Mouse (Mus musculus) gonadal fat pad, adult 2 months (tissue): ENCODE results near the gene Gm45716. TPM values are rescaled to one million over a fixed set of nuclear protein-coding genes. Genes with fewer than 3 reads are reported as not detected.

Source experiments
- DNase-seq: peaks from one replicate; pipeline ENCODE4 v3.0.0-alpha.2; 2012; ENCODE audit warnings: low read depth
- polyA plus RNA-seq: library from polyadenylated mRNA; depleted of rRNA; stranded (reverse); fragments of >200 nt; gene quantifications from 2 replicates; pipeline ENCODE4 v1.2.3, GENCODE M21; 2012

The Gm45716 gene
- polyA plus RNA-seq, 1 experiment = 30.7 TPM

DNA sequence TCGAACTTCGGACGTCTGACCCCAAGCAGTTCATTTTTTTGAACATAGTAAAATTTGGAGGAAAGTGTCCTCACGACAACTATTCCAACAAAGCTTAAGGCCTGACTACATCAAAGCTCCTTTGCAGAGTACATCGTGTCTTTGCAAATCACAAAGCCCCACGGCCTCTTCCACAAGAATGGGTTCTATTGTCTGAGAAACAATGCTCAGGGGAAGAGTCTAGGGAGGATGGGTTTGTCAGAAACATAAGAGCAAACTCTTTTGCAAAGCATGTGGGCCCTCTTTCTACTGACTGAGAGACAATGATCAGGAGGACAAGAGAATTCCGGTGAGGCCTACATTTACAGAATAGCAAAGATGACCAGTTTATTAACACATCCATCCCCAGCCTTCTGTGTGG is 26.8 kb downstream of the Gm45716 start:
- no peak for DNase-seq

DNA sequence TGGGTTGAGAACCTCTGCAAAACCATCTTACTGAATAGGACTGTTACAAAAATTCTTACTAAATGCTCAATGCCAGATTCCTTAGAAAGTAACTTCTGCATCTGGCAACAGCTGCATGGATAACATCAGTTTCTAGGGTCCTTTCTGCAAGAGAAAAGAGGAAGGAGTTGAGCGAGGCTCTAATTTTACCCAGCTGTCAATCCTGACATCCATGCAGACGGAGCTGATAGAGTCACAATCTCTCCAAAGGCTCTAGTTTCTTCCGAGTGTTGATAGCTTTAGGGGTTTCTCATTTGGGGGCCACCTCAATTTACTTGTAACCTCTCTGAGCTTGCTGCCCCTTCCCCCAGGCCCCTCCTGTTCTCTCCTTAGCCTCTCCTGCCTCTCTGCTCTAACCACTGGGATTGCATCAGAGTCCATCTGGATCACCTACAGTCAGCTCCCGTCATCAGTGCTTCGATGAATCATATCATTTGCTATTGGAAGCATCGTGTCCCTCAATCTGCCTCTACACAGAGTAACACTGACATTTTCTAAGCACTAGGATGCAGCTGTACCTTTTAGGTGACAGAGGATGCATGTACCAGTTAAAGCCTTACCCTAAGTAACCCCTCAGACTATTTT is 32.7 kb downstream of the Gm45716 start:
- no peak for DNase-seq

DNA sequence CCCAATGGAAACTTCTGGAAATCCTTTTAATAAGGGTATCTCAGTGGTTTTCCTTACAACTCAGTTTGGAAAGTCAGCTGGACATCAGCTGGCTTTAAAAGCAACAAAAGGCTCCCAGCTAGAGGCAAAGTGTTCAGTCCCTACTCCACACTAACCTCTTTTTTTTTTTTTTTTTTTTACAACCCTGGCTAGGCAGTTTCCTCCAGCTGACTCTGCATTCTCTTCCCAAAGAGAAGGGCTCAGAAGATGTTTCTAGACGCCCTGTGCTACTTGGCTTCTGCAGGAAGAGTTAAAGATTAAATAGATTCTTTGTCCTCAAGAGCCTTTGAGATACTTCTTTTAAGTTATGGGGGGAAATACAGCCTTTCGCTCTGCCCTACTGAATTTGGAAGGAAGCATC is 33.3 kb downstream of the Gm45716 start:
- DNase-seq = no peak

DNA sequence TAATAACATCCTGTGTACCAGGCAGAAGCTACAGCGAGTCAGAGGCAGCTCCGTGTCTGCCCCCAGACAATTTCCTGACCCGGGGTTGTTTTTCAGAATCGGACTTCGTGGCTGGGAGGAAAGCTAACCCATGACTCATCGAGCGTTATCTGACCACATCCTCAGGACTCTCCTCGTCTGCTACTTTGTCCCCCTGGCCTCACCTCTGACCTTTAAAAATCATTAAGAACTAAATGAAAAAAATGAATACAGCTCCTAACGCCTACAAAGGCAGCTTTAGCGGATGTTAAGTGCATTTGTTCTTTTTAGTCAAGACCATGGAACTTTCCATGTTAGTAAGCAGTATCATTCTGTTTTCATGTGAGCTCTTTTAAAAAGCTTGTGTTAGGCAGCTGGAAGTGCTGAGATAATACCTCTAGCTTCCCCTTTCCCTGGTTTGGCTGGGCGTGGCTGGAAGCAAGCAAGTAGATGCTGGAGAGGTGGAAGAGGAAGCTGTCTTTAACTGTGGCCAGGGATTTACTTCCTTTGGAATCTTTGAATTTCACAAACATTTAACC is 37.5 kb downstream of the Gm45716 start:
- no peak for DNase-seq

DNA sequence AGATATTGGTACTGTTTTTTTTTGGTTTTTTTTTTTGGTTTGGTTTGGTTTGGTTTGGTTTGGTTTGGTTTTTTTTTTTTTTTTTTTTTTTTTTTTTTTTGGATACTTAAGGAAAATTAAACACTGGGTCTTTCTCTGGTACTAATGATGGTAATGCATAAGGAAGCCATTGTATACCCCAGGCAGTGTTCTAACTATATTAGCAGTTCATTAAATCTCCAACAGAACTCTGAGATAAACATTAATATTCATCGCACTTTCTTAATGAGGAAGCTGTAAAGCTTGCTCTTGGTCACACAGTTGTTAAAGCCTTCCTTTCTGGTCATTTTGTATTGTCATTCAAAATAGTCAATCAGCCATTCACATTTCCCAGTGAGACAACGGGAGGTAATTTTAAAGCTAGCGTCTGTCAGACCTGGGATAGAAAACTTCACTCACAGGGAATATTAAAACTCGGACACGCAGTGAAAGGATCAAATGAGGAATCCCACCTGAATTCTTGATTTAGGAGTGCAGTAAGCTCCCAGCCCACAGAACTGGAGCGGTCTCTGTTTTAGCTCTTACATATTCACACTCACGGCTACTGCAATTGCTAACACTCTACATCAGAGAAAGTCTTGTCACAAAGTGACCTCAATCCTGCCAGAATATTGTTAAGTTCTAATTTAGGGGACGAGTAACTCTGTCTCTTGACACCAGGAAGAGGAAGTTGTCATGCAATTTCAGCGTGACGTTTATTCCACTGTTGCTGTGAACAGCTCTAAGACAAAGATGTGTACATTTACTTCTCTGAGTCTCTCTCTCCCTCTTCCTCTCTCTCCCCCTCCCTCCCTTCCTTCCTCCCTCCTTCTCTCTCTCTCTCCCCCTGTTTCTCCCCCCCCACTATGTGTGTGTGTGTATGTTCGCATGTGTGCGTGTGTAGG is 39.8 kb downstream of the Gm45716 start:
- DNase-seq = no peak

DNA sequence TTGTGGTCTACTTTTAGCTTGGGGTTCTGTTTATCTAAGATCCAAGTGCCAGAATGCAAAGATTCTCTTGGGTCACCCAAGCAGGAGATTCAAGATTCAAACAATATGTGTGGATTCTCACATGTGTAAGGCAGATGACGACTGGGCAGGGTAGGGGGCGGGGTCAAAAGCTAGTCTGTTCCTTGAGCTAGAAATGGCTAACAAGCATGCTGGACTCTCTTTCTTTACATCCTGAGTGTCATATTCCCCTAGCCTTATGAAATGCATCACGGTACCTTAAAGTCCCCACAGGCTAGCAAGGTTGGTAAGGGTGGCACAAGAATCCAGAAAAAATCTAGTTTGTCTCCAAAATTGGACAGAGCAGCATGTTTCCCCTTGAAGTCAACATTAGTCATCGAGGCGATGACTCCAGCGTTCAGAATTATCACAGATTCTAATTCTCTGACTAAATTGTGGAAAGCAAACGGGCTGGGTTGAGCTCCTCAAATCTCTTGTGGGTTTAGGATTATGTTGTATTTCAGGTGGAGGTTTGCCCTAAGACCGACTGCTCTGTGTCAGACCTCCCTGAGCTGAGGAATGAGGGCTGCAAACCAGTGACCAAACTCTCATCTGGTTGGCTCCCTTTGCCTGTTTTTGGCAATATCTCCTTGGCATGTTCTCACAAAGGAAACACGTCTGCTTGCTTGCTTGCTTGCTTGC is 40.9 kb downstream of the Gm45716 start:
- no peak for DNase-seq

DNA sequence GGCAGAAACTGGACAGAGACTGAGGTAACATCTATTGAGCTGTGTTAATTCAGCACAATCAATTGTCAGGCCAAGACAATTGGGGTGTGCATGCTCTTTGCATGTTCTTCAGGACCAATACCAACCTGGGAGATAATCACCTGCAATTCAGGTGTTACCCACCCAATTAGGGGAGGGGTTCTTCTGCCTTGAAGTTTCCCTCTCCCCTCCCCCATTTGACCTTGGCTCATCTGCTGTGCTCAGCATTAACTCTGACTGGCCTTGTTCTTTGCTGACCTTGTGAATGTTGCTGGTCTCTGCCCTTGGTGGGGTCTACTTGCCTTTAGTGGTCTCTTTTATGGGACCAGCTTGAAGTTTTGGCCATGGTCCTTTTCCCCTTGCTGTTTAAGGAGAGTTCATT is 42.3 kb downstream of the Gm45716 start:
- DNase-seq = no peak

DNA sequence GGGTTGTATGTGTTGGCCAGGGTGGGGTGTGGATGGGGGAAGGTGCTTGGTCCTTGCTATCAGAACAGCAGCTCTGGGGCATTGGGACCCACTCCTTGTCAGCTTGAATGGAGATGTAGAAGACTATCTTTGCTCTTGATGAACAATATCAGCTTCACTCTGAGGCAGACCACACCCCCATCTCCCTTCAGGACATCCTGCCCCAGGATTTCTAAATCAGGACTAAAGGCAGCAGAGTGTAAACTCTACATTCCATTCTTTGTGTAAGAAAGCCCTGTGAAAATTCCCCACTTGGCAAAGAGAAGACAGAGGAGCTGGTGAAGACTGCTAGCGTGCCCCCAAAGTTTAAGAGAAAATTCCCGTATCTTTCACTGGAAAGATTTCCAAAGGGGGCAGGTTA is 43.2 kb downstream of the Gm45716 start:
- no peak for DNase-seq

DNA sequence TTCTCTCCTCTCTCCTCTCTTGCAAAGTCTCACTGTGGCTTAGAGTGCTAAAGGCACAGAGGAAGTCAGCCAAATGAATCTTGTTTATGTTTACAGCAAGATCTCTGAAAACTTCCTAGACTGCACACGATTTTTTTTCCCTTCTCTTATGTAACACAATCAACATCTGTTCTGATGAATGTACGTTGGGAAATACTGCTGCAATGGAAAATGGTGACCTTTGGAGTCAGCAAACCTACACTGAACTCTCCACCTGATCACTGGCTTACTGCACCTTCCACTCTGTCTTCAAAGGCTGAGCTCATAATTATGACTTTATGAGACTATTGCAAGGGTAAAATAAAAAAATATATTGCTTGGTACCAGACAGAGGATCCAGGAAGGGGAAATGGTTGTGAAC is 44.1 kb downstream of the Gm45716 start:
- no peak for DNase-seq

DNA sequence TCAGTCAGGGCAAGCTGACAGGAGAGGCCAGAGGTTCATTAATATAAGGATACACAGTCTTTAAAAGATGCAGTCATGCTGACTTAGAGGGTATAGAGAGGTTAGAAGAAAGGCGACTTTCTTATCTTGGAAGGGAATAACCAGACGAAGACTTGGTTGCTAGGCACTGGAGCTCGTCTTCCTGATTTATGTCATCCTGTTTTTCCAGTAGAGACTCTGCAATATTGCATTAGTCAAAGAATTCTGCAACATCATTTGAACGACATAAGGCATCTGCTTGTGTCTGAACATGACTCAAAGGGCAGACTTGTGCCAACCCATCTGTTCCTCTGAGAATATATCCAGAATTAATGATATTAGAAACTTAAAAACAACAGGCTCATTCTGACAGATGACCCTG is 45.2 kb downstream of the Gm45716 start:
- no peak for DNase-seq

DNA sequence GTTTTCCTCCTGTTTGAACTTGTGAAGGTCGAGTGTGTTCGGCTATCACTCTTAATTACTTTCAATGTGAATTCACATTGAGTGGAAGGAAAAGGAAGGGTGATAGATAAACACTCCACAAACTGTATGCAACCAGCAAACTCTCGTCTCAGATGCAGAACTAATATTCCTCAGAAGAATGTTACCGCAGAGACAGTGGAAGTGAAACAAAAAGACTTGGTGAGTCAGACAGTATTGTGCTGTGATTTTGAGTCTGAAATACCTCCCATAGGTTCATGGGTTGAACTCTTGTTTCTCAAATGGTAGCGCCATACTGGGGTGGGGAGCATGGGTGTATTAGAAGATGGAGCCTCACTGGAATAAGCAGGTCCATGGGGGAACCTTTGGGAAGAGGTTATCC is 47.7 kb downstream of the Gm45716 start:
- DNase-seq = no peak

DNA sequence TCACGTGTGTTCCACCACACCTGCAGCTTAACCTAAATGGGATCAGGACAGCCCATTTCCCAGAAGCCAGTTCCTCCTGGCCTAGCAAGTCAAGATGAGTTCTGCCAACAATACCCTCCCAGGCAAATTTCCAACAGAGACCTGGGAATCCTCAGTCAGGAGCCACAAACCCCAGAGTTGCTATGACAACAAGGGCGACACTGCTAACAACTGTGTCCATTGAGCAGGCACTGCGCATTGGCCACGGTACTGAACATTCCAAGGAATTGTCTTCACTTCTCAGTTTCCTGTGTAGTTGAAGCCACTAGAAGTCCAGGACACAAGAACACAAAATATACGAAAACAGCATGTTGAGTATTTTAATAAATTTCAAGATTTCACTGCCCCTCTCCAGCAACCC is 50.1 kb downstream of the Gm45716 start:
- DNase-seq = no peak

DNA sequence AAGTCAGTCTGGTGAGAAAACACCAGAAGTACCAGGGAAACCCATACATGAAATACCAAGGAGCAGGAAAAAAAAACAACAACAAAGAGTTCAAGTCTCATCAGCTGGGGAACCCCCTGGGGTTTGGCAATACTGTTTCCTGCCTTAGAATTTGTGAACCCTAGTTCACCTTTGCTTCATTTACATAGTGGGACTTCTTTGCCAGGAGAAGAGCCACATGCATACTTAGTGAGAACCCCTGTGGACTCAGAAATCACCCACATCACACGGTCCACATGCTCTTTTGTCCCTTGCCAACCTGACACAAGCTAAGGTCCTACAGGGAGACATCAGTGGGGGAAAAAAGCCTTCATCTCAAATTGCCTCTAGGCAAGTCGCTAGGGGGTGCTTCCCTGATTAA is 51.2 kb downstream of the Gm45716 start:
- DNase-seq = no peak

DNA sequence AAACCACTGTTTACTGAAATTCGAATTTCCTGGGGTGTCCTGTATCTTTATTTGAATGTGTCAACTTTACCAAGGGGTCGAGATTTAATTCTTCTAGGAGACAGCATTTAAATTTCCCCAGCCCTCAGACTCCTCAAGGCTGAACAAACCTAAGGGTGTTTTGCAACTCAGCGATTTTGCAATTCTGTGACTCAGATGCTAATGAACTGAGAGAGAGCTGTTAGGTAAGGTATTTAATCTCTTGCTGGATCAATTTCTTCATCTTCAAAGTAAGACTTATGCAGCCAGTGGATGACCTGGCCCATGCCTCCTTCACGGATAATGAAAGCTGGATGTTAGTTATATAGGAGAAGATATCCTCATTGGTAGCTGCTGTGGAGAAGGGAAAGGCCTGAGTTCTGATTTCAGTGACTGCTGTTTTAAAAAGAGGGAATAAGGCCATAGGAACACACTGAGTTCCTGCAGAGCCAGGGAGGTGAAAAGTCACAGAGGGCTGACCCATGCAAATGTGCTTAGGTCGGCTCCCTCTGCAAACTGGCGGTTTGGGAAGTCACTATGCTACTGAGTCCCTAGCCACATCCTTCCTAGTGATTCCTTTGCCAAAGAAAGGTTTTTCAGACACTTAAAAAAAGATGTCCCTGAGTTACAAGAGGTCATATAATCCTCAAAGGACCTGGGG is 53.3 kb downstream of the Gm45716 start:
- no peak for DNase-seq

DNA sequence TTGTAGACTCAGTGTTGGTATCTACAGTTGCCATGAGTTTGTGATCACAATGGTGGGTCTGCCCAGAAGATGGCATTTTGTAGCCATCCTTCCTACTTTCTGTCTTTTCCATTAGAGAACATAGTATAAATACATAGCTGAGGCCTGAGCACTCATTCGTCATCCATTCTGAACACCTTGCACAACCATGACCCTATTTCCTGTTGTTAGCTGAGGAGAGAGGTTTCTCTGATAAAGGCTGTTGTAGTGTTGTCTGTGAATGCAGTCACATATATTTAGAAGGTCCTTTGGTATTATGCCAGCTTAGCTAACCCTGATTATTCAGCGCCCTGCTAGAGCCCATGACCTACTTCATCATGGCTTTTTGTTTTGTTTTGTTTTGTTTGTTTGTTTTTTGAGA is 54.4 kb downstream of the Gm45716 start:
- DNase-seq = no peak

DNA sequence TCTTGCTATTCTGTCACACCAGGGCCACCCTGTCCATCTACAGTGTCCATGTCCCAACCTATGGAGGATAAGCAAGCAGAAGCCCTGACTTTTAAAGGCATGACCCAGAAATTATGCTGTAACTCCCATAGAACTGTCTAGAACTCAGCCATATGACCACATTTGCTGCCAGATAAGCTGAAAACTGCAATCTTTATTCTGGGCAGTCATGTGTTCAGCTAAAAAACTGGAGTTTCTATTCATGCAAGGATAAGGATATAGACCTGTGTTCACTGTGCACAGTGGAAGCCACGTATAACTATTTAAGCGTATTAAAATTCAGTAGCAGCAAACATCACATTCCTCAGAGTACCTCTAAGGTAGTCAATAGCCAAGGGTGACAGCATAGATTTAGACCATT is 55.8 kb downstream of the Gm45716 start:
- DNase-seq = no peak

DNA sequence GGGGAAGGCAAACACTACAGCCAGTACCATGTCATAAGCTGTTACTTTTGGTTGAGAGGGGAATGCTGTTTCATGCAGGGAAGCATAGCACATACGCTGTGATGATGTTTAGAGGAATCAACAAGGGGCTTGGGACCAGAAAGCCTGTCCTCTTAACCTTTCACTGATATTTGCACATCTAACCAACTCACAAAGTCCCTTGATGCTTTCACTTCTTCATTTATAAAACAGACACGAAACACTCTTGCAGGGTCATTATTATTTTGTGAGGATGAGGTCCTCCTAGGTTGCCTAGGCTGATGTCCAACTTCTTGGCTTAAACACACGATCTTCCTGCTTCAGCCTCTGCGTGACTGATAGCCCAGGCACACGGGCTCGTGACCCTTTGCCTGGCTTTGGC is 58.1 kb downstream of the Gm45716 start:
- DNase-seq = no peak

DNA sequence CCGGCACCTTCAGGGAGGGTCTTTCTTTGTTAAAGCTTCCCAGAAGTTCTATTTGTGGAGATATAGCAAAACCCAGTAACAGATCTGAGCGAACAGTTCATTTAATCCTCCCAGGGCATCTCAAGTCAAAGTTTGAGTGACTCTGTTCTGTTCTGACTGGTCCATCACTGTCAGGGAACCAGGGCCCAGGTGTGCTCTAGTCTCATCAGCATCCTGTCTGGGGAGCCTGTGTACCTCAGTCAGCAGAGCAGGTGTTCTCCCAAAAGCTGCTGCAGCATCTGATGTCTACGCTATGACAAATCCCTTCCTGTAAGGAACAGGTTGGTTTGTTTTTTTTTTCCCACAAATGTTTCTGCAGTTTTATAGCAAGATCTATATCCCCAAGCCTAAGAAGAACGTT is 59.2 kb downstream of the Gm45716 start:
- no peak for DNase-seq

DNA sequence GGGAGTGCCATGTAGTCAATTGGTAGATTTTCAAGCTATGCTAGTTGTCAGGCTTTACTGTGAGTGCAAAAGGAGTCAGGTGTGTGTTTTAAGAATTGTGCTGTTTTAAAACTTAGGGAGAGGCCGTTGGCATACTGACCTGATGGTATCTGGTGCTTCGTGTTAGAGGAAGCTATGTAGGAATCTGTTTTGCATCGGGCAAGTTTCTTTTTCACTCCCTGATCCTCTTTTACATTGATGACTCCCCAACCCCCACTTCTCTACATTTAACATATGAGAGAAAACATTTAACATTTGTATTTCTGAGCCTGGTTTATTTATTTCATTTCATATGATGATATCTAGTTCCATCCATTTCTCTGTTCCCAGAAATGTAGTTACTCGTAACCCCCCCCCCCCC is 60.3 kb downstream of the Gm45716 start:
- no peak for DNase-seq

DNA sequence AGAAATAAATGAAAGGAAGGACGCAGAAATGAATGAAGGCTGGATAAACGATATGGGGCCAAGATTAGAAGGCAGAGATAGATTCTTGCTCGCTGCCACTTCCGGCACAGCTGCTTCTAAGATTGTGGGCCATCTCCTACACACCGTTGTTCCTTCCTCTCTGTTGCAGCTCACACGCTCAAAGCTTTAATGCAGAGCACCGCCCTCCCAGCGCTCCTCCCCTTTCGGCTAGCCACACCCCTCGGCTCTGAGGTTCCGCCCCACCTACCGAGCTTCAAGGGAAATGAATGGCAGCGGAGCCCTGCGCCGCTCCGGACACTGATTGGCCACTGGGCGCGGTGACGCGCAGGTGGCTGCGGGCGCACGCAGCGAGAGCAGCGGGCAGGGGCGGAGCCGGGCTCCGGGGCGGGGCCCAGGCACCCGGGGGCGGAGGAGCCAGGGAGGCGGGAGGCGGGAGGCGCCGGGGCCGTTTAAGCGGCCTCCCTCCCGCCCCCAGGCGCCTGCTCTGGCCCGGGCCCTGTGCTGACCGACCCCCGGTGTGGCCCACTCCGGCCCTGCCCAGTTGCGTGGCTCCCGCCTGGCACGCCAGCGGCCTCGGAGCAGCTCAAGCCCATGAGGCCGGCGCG is 61.7 kb downstream of the Gm45716 start, which contains the start of gene Mmd:
Gene Mmd, plus strand, starts transcription at position 432 of the 626 bp plus-strand sequence.
- peak; percentile 87 for DNase-seq

DNA sequence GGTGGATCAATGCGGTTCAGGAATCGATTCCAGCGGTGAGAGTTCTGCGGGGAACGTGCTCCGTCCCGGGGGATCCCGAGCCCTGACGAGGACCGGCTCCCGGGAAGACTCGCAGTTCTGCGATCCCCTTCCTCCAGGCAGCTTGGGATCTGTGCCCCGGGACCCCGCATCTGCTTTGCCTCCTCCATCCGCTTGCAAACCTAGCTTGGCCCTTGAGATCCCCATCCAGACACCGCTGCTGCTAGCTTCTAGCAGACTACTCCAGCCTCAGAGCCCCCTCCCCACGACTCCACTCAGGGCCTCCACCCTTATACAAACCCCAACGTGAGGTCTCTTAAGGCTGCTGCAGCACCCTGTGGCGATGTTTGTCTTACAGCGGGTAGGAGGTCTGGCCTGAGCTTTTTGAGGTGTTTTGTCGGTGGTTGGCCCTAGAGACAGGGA is 62.2 kb downstream of the Gm45716 start:
- DNase-seq = no peak
